Mouse (Mus musculus): ENCODE results near the gene Aldh1a1.

DNA sequence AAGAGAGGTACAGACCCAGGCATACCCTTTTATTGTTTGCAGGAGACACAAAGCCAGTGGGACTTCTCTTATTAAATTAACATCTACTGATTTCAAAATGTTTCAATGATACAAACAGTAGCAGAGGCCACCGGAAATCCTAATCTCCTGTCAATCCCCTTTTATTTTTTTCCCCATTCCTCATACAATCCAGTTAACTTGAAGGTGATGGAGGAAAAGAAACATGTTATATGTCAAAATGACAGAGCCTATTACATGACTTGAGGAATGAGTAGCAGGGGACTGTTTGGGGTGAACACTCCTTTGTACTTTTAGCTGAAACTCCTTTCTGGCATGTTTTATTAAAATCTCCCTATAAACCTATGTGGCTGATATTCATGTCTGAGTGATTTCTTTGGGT is 51.3 kb downstream of the Aldh1a1 start:
- TF ChIP-seq POLR2A (IDR thresholded peaks at IDR 0.05; ENCODE audit: borderline replicate concordance, control insufficient read depth, low read depth, low read length) (no peak), CTCF (IDR thresholded peaks at IDR 0.05; ENCODE audit: control insufficient read depth, insufficient read depth, low read length) (no peak)
